Mouse (Mus musculus) MEL (cell line): ENCODE measurements around the gene Kat6b. TPM values are rescaled to one million over a fixed set of nuclear protein-coding genes. Genes with fewer than 3 reads are reported as not detected.

ENCODE experiments used
- DNase-seq: peaks from one replicate; pipeline ENCODE4 v3.0.0; 2011; ENCODE audit warnings: low read depth, low spot score
- H3K27ac ChIP-seq: 2 replicates; pipeline ENCODE4 v1.5.1; 2012; ENCODE audit warnings: low read depth, mild to moderate bottlenecking, control low read depth, low read length, moderate library complexity; ENCODE audit not compliant: control insufficient read depth
- H3K27me3 ChIP-seq, 2 experiments: fragments of 150-350 bp in 1 of 2; sonication (generic) in 1 of 2; 2 replicates each; pipeline ENCODE4 v1.6.1; 2012; ENCODE audit warnings: low read length in 2 of 2, mild to moderate bottlenecking in 2 of 2, improper control_type of control experiment in 1 of 2, moderate library complexity in 1 of 2; ENCODE audit not compliant: insufficient read depth in 2 of 2, control insufficient read depth in 1 of 2
- H3K36me3 ChIP-seq, 2 experiments: 2 replicates each; pipeline ENCODE4 v1.6.1; 2012 to 2014; ENCODE audit warnings: low read length in 2 of 2, improper control_type of control experiment in 1 of 2, inconsistent platforms in 1 of 2, mild to moderate bottlenecking in 1 of 2; ENCODE audit not compliant: insufficient read depth in 2 of 2, control insufficient read depth in 1 of 2
- H3K4me1 ChIP-seq, 2 experiments: fragments of 150-350 bp in 1 of 2; sonication (generic) in 1 of 2; 2 replicates each; pipeline ENCODE4 v1.6.1; 2012; ENCODE audit warnings: low read length in 2 of 2, improper control_type of control experiment in 1 of 2, mild to moderate bottlenecking in 1 of 2; ENCODE audit not compliant: insufficient read depth in 2 of 2, control insufficient read depth in 1 of 2
- H3K4me3 ChIP-seq, 2 experiments: fragments of 150-350 bp in 1 of 2; sonication (generic) in 1 of 2; 2 replicates each; pipeline ENCODE4 v1.5.1; 2012; ENCODE audit warnings: low read depth in 2 of 2, low read length in 2 of 2, mild to moderate bottlenecking in 2 of 2, moderate library complexity in 2 of 2, control low read depth in 1 of 2, improper control_type of control experiment in 1 of 2; ENCODE audit not compliant: control insufficient read depth in 1 of 2, insufficient read depth in 1 of 2
- H3K79me2 ChIP-seq: 2 replicates; pipeline ENCODE4 v1.6.1; 2012; ENCODE audit warnings: mild to moderate bottlenecking, low read length, moderate library complexity; ENCODE audit not compliant: control insufficient read depth, poor library complexity, insufficient read depth
- H3K9ac ChIP-seq: 2 replicates; pipeline ENCODE4 v1.6.1; 2012; ENCODE audit warnings: low read depth, mild to moderate bottlenecking, control low read depth, low read length, moderate library complexity; ENCODE audit not compliant: control insufficient read depth, poor library complexity, severe bottlenecking
- H3K9me3 ChIP-seq: fragments of 150-350 bp; sonication (generic); replicated peaks from 2 replicates; pipeline ENCODE4 v1.6.1; 2012; ENCODE audit warnings: mild to moderate bottlenecking, low read length, improper control_type of control experiment, moderate library complexity; ENCODE audit not compliant: insufficient read depth
- BHLHE40 ChIP-seq: IDR thresholded peaks from 2 replicates; pipeline ENCODE4 v1.6.1; 2012; ENCODE audit warnings: low read depth, mild to moderate bottlenecking, inconsistent platforms, low read length, improper control_type of control experiment, borderline replicate concordance
- CHD1 ChIP-seq: IDR thresholded peaks from 2 replicates; pipeline ENCODE4 v1.6.1; 2012; ENCODE audit warnings: low read depth, mild to moderate bottlenecking, inconsistent platforms, low read length, improper control_type of control experiment
- CTCF ChIP-seq, 3 experiments: IDR thresholded peaks in 2 of 3; conservative IDR thresholded peaks in 1 of 3; 2 replicates each; pipeline ENCODE4 v1.5.1; 2011 to 2012; ENCODE audit warnings: low read length in 3 of 3, low read depth in 2 of 3, mild to moderate bottlenecking in 2 of 3, improper control_type of control experiment in 1 of 3, inconsistent platforms in 1 of 3, mixed read lengths in 1 of 3, moderate library complexity in 1 of 3; ENCODE audit not compliant: control insufficient read depth in 1 of 3, insufficient read depth in 1 of 3, poor library complexity in 1 of 3, severe bottlenecking in 1 of 3
- E2F4 ChIP-seq: IDR thresholded peaks from 2 replicates; pipeline ENCODE4 v1.6.1; 2011; ENCODE audit warnings: low read depth, low read length, improper control_type of control experiment, borderline replicate concordance
- ELF1 ChIP-seq: IDR thresholded peaks from 2 replicates; pipeline ENCODE4 v1.6.1; 2014; ENCODE audit warnings: low read depth, mild to moderate bottlenecking, inconsistent platforms, low read length, improper control_type of control experiment, moderate library complexity
- ETS1 ChIP-seq: IDR thresholded peaks from 2 replicates; pipeline ENCODE4 v1.6.1; 2012; ENCODE audit warnings: low read depth, mild to moderate bottlenecking, inconsistent platforms, low read length, improper control_type of control experiment, moderate library complexity
- GABPA ChIP-seq: IDR thresholded peaks from 2 replicates; pipeline ENCODE4 v1.6.1; 2012; ENCODE audit warnings: low read depth, mild to moderate bottlenecking, inconsistent platforms, low read length, improper control_type of control experiment, moderate library complexity
- GATA1 ChIP-seq: IDR thresholded peaks from 2 replicates; pipeline ENCODE4 v1.6.1; 2011; ENCODE audit warnings: low read depth, low read length, improper control_type of control experiment
- HCFC1 ChIP-seq: IDR thresholded peaks from 2 replicates; pipeline ENCODE4 v1.6.1; 2012; ENCODE audit warnings: low read depth, mild to moderate bottlenecking, inconsistent platforms, low read length, improper control_type of control experiment, moderate library complexity
- JUND ChIP-seq: IDR thresholded peaks from 2 replicates; pipeline ENCODE4 v1.6.1; 2011; ENCODE audit warnings: low read depth, mild to moderate bottlenecking, improper control_type of control experiment, low read length
- KAT2A ChIP-seq: conservative IDR thresholded peaks from 2 replicates; pipeline ENCODE4 v1.6.1; 2012; ENCODE audit warnings: low read depth, low read length, improper control_type of control experiment, inconsistent platforms
- MAFK ChIP-seq: IDR thresholded peaks from 2 replicates; pipeline ENCODE4 v1.6.1; 2011; ENCODE audit warnings: low read depth, mild to moderate bottlenecking, low read length, improper control_type of control experiment, borderline replicate concordance
- MAZ ChIP-seq: IDR thresholded peaks from 2 replicates; pipeline ENCODE4 v1.6.1; 2012; ENCODE audit warnings: low read depth, mild to moderate bottlenecking, inconsistent platforms, low read length, improper control_type of control experiment
- MEF2A ChIP-seq: IDR thresholded peaks from 2 replicates; pipeline ENCODE4 v1.6.1; 2014; ENCODE audit warnings: low read depth, mild to moderate bottlenecking, inconsistent platforms, low read length, improper control_type of control experiment; ENCODE audit not compliant: poor library complexity, insufficient replicate concordance, severe bottlenecking; ENCODE audit errors: extremely low read depth
- MXI1 ChIP-seq: IDR thresholded peaks from 2 replicates; pipeline ENCODE4 v1.6.1; 2011; ENCODE audit warnings: mild to moderate bottlenecking, low read depth, low read length, improper control_type of control experiment
- MYB ChIP-seq: IDR thresholded peaks from 2 replicates; pipeline ENCODE4 v1.6.1; 2011; ENCODE audit warnings: mild to moderate bottlenecking, low read depth, low read length, improper control_type of control experiment
- MYC ChIP-seq: IDR thresholded peaks from 2 replicates; pipeline ENCODE4 v1.6.1; 2011; ENCODE audit warnings: low read depth, mild to moderate bottlenecking, low read length, improper control_type of control experiment, moderate library complexity
- NRF1 ChIP-seq: IDR thresholded peaks from 2 replicates; pipeline ENCODE4 v1.6.1; 2014; ENCODE audit warnings: low read depth, mild to moderate bottlenecking, inconsistent platforms, low read length, improper control_type of control experiment, moderate library complexity; ENCODE audit not compliant: poor library complexity, insufficient read depth, severe bottlenecking
- POLR2A ChIP-seq, 2 experiments: IDR thresholded peaks; 2 replicates each; pipeline ENCODE4 v1.6.1; 2011 to 2012; ENCODE audit warnings: low read length in 2 of 2, mild to moderate bottlenecking in 2 of 2, control low read depth in 1 of 2, improper control_type of control experiment in 1 of 2, low read depth in 1 of 2, moderate library complexity in 1 of 2; ENCODE audit not compliant: control insufficient read depth in 1 of 2, insufficient read depth in 1 of 2, poor library complexity in 1 of 2
- POLR2AphosphoS2 ChIP-seq: IDR thresholded peaks from 2 replicates; pipeline ENCODE4 v1.6.1; 2011; ENCODE audit warnings: low read length, improper control_type of control experiment
- RCOR1 ChIP-seq: IDR thresholded peaks from 2 replicates; pipeline ENCODE4 v1.6.1; 2012; ENCODE audit warnings: low read depth, mild to moderate bottlenecking, inconsistent platforms, low read length, improper control_type of control experiment
- SMC3 ChIP-seq: IDR thresholded peaks from 2 replicates; pipeline ENCODE4 v1.6.1; 2011; ENCODE audit warnings: low read depth, low read length, improper control_type of control experiment
- TAL1 ChIP-seq: IDR thresholded peaks from 2 replicates; pipeline ENCODE4 v1.6.1; 2012; ENCODE audit warnings: mild to moderate bottlenecking, inconsistent platforms, low read length, moderate library complexity, mixed read lengths
- TBP ChIP-seq: IDR thresholded peaks from 2 replicates; pipeline ENCODE4 v1.8.0; 2011; ENCODE audit warnings: low read depth, low read length, improper control_type of control experiment
- TCF12 ChIP-seq: IDR thresholded peaks from 2 replicates; pipeline ENCODE4 v1.6.1; 2014; ENCODE audit warnings: low read depth, mild to moderate bottlenecking, inconsistent platforms, low read length, improper control_type of control experiment, moderate library complexity
- USF1 ChIP-seq: IDR thresholded peaks from 2 replicates; pipeline ENCODE4 v1.6.1; 2014; ENCODE audit warnings: low read depth, mild to moderate bottlenecking, inconsistent platforms, low read length, improper control_type of control experiment, moderate library complexity
- ZC3H11A ChIP-seq: IDR thresholded peaks from 2 replicates; pipeline ENCODE4 v1.6.1; 2012; ENCODE audit warnings: low read depth, mild to moderate bottlenecking, inconsistent platforms, low read length, improper control_type of control experiment
- ZMIZ1 ChIP-seq: IDR thresholded peaks from 2 replicates; pipeline ENCODE4 v1.6.1; 2012; ENCODE audit warnings: low read depth, mild to moderate bottlenecking, inconsistent platforms, low read length, improper control_type of control experiment, moderate library complexity
- polyA plus RNA-seq, 2 experiments: library from polyadenylated mRNA; stranded (reverse) in 1 of 2; unstranded in 1 of 2; fragments of >175 nt in 1 of 2; fragments of >200 nt in 1 of 2; gene quantifications; 2 replicates each; pipeline versions ENCODE4 v1.2.1 to v1.2.4; 2012; ENCODE audit warnings: low replicate concordance in 2 of 2, low read depth in 1 of 2; ENCODE audit not compliant: insufficient read length in 2 of 2, insufficient read depth in 1 of 2, missing spikeins in 1 of 2
- total RNA-seq: library from RNA; depleted of rRNA; stranded (reverse); fragments of 300-350 nt; gene quantifications from 2 replicates; pipeline ENCODE4 v1.2.3, GENCODE M21; 2012

Gene Kat6b
- total and polyA plus RNA-seq, 3 experiments: 1.8 to 5.4 TPM; not detected in 1

DNA sequence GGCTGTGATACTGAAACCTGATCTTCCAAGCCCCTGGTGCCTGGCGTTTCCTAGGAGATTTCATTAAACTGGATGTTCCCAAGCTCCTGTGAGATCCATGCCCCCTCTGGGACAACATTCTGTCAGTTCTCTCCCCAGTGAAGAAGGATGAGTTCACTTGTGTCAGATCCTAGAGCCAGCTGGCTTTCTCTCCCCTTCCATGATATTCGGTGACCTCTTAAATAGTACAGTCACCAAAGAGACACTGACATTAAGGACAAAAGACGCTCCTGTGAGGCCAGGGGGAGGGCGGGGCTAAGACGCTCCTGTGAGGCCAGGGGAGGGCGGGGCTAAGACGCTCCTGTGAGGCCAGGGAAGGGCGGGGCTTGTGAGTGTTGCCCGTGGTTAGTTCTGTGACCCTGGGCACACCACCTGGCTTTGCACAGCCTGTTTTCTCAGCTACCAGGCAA is 201.5 kb downstream of the Kat6b start:
- no peak overlapping the region for H3K27ac ChIP-seq
- H3K9ac ChIP-seq: peak overlapping the region; percentile 34; the same call in 1 of the 2 replicates
- no peaks in the 10 kb centered on the region for H3K79me2 ChIP-seq
- peaks cover 0 to 5% of the 10 kb centered on the region in 2 experiments; a peak in 2 of 4 replicates for H3K36me3 ChIP-seq
- peak overlapping the region; percentile 39 to 53 for H3K4me3 ChIP-seq
- DNase-seq: peak; percentile 84
- no peaks in the 10 kb centered on the region; a peak in 1 of 4 replicates for H3K27me3 ChIP-seq
- no peaks in the 10 kb centered on the region for H3K9me3 ChIP-seq
- TF ChIP-seq MAZ: no peak
- no peak for TF ChIP-seq MYC
- no peak for TF ChIP-seq POLR2A (IDR thresholded peaks at IDR 0.05; ENCODE audit: control insufficient read depth in 1 of 2, insufficient read depth in 1 of 2, low read depth in 1 of 2, low read length in 2 of 2, poor library complexity in 1 of 2)
- no peak for TF ChIP-seq ETS1
- no peak for TF ChIP-seq HCFC1
- TF ChIP-seq CTCF (IDR thresholded peaks at IDR 0.05 in 2 of 3, conservative IDR thresholded peaks at IDR 0.05 in 1 of 3; ENCODE audit: control insufficient read depth in 1 of 3, insufficient read depth in 1 of 3, low read depth in 2 of 3, low read length in 3 of 3, poor library complexity in 1 of 3, severe bottlenecking in 1 of 3): no peak
- no peak for TF ChIP-seq GATA1
- TF ChIP-seq GABPA: no peak
- no peak for TF ChIP-seq ZC3H11A
- no peak for TF ChIP-seq JUND
- TF ChIP-seq MAFK: no peak
- TF ChIP-seq POLR2AphosphoS2: no peak
- no peak for TF ChIP-seq USF1
- TF ChIP-seq NRF1: no peak
- no peak for TF ChIP-seq MXI1
- no peak for TF ChIP-seq TBP
- TF ChIP-seq MYB: no peak
- TF ChIP-seq ELF1: no peak
- peaks cover 0 to 8% of the 10 kb centered on the region in 2 experiments; a peak in 2 of 4 replicates for H3K4me1 ChIP-seq

DNA sequence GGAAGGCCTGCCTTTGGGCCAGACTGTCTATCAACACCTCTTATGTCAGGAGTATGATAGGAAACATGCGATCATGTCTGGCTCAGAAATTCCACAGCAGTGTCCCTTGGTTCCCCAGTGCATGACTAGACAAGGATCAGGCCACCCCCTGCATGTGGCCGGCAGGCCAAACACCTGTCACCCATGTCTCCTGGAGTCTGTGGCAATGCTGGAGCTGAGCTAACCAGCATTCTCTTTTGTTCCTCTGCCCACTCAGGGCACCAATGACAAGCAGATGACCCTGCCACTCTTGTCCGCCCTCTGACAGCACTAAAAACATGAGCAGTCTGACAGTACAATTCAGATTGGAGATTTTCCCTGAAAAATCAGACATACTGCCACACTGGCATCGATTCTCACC is 202.6 kb downstream of the Kat6b start:
- Histone ChIP-seq H3K79me2 (no peaks in the 10 kb centered on the region), H3K36me3 (peaks cover 0 to 5% of the 10 kb centered on the region in 2 experiments; a peak in 2 of 4 replicates), H3K4me1 (peaks cover 0 to 8% of the 10 kb centered on the region in 2 experiments; a peak in 2 of 4 replicates), H3K9me3 (no peaks in the 10 kb centered on the region), H3K27ac (no peak overlapping the region), H3K27me3 (no peaks in the 10 kb centered on the region; a peak in 1 of 4 replicates), H3K4me3 (no peak overlapping the region), H3K9ac (no peak overlapping the region)
- no peak for DNase-seq
- no peak for TF ChIP-seq ZMIZ1
- no peak for TF ChIP-seq MXI1
- no peak for TF ChIP-seq MAZ
- no peak for TF ChIP-seq SMC3
- TF ChIP-seq E2F4: no peak
- no peak for TF ChIP-seq TCF12
- no peak for TF ChIP-seq BHLHE40
- TF ChIP-seq TAL1: no peak
- TF ChIP-seq CHD1: no peak
- TF ChIP-seq GATA1: no peak
- no peak for TF ChIP-seq ELF1
- TF ChIP-seq GABPA: no peak
- no peak for TF ChIP-seq RCOR1
- TF ChIP-seq TBP: no peak
- no peak for TF ChIP-seq POLR2A (IDR thresholded peaks at IDR 0.05; ENCODE audit: control insufficient read depth in 1 of 2, insufficient read depth in 1 of 2, low read depth in 1 of 2, low read length in 2 of 2, poor library complexity in 1 of 2)
- TF ChIP-seq MEF2A: no peak
- TF ChIP-seq KAT2A: no peak
- no peak for TF ChIP-seq ZC3H11A
